Mouse (Mus musculus) kidney, adult 8-10 months (tissue): Measurements from ENCODE around the gene Tmem254b.
"Not testable (repeated sequence)": the region's sequence is repeated elsewhere in the genome, so short reads cannot be mapped to it uniquely, and the experiment has no call there.

Source experiments
- DNase-seq, 2 experiments: peaks; one replicate each; pipeline ENCODE4 v3.0.0; 2022

The Tmem254b gene

GRCm38 (mm10) chr14:26206926-26207247 is at the start of gene Tmem254b:
Gene Tmem254b, minus strand, starts transcription at chr14:26207041.
- not testable (repeated sequence) for DNase-seq

- DNase-seq = not testable (repeated sequence)
Measured at GRCm38 (mm10) chr14:26237183-26237582, 30.3 kb upstream of the Tmem254b start.

GRCm38 (mm10) chr14:26216233-26217000 is 9.6 kb upstream of the Tmem254b start:
- not testable (repeated sequence) for DNase-seq

GRCm38 (mm10) chr14:26206197-26206925 is 480 bp downstream of the Tmem254b start:
- DNase-seq = not testable (repeated sequence)

- not testable (repeated sequence) for DNase-seq
Measured at GRCm38 (mm10) chr14:26197851-26198250, 9.0 kb downstream of the Tmem254b start.

GRCm38 (mm10) chr14:26188361-26188760 is 18.5 kb downstream of the Tmem254b start:
- DNase-seq = not testable (repeated sequence)

- DNase-seq = not testable (repeated sequence)
Measured at GRCm38 (mm10) chr14:26186638-26187037, 20.2 kb downstream of the Tmem254b start.

- not testable (repeated sequence) for DNase-seq
Measured at GRCm38 (mm10) chr14:26182380-26182779, 24.5 kb downstream of the Tmem254b start, which contains the start of gene Plac9b. Gene Plac9b, minus strand, starts transcription at chr14:26182480.

- DNase-seq = not testable (repeated sequence)
Measured at GRCm38 (mm10) chr14:26181660-26182059, 25.2 kb downstream of the Tmem254b start.

GRCm38 (mm10) chr14:26175028-26175427 is 31.8 kb downstream of the Tmem254b start:
- DNase-seq = not testable (repeated sequence)

GRCm38 (mm10) chr14:26173955-26174354 is 32.9 kb downstream of the Tmem254b start:
- not testable (repeated sequence) for DNase-seq

- not testable (repeated sequence) for DNase-seq
Measured at GRCm38 (mm10) chr14:26165266-26165665, 41.6 kb downstream of the Tmem254b start.

GRCm38 (mm10) chr14:26162423-26162822 is 44.4 kb downstream of the Tmem254b start:
- not testable (repeated sequence) for DNase-seq

GRCm38 (mm10) chr14:26161156-26161555 is 45.7 kb downstream of the Tmem254b start:
- DNase-seq = not testable (repeated sequence)

- DNase-seq = not testable (repeated sequence)
Measured at GRCm38 (mm10) chr14:26156032-26156431, 50.8 kb downstream of the Tmem254b start.
